Mouse (Mus musculus) gastrocnemius, postnatal 4 days (tissue): ENCODE measurements around the gene Plxnc1. TPM values are rescaled to one million over a fixed set of nuclear protein-coding genes. Genes with fewer than 3 reads are reported as not detected.

Source experiments
- DNase-seq, 2 experiments: peaks; one replicate each; pipeline ENCODE4 v3.0.0; 2021 to 2022; ENCODE audit warnings: low spot score in 2 of 2, mixed read lengths in 2 of 2
- total RNA-seq, 2 experiments: library from RNA; stranded (reverse); gene quantifications; 2 replicates each; pipeline ENCODE4 v1.2.3; 2021

Plxnc1 gene
- total RNA-seq, 2 experiments from 2014 or later: 4.2 to 4.6 TPM

GRCm38 (mm10) chr10:94827325-94827724 is 117.3 kb downstream of the Plxnc1 start:
- no peak for DNase-seq

GRCm38 (mm10) chr10:94826436-94826835 is 118.2 kb downstream of the Plxnc1 start:
- DNase-seq: no peak

DNA sequence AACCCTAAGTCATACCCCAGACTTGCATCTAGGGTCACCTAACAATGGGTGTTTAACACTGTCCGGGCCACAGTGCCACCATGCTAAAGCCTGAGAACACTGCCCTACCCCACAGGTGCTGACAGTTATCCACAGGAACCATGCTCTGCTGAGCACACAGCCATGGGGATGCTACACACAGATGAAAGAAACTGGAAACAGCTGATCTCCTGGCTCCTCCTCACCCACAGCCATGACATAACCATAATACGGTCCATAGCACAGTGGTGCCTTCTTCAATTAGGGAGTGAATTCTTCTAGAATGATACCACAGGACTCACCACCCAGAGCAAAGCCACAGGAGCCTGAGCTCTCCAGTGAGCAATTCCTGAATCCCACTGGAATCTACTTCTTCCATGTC is 118.7 kb downstream of the Plxnc1 start:
- DNase-seq: no peak

DNA sequence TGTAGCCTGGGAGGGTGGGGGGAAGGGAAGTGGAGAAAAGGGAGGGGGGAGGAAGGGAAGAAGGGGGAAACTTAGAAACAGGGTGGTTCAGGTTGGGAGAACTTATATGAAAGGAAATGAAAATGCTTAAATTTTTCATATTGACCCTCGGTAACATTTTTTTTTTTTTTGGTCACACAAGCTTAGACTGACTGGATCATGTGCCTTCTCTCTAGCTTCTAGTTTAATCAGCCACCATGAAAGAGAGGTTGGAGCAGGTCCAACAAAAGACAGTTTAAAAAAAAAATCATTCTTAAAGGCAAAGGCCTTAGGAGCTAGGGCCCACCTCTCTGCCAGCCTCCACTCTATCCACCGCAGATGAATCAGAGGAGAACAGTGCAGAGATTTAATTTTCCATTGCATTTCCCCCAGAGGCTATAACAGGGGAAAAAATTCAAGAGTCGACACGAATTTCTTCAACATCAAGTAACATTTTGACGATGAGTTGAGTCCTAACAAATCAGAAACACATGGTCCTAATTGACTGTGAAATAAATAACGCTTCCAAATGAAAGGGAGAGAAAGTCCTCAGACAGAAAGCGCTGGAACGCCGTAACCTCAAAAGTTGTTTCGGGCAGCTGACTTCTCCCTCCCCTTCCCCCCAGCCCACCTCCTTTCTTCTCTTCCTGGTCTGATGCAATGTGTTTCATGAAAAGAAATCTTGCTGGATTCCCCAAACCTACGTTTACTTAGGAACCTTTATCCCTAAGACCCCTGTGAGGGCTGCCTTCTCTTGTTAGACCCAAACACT is 120.5 kb downstream of the Plxnc1 start:
- no peak for DNase-seq

- DNase-seq: no peak
Observed at GRCm38 (mm10) chr10:94818781-94819665, 125.6 kb downstream of the Plxnc1 start.

- no peak for DNase-seq
Observed at GRCm38 (mm10) chr10:94818127-94818526, 126.5 kb downstream of the Plxnc1 start.

- no peak for DNase-seq
Observed at GRCm38 (mm10) chr10:94811907-94812851, 132.5 kb downstream of the Plxnc1 start.

- no peak for DNase-seq
Observed at GRCm38 (mm10) chr10:94809946-94810472, 134.6 kb downstream of the Plxnc1 start.

GRCm38 (mm10) chr10:94808275-94808674 is 136.4 kb downstream of the Plxnc1 start:
- no peak for DNase-seq

DNA sequence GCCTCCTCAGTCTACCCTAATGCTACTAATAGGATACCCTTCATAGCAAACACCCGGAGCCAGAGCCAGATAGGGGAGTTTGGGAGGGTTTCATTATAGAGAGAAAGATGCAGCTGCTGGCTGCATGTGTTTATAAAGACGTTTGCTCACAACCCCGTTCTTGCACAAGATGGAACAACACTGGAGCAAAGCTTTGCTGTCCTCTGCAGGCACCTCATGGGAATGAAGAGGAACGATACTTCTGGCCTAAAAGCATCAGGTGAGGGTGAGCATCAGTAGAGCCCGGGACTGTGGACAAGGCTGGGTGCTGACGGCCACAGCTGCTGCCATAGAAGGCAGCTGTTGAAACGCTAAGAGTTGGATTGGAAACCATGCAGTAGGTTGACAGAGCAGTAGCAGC is 137.3 kb downstream of the Plxnc1 start:
- DNase-seq: no peak

GRCm38 (mm10) chr10:94804909-94805220 is 139.8 kb downstream of the Plxnc1 start:
- no peak for DNase-seq

- no peak for DNase-seq
Observed at GRCm38 (mm10) chr10:94804029-94804908, 140.4 kb downstream of the Plxnc1 start.

DNA sequence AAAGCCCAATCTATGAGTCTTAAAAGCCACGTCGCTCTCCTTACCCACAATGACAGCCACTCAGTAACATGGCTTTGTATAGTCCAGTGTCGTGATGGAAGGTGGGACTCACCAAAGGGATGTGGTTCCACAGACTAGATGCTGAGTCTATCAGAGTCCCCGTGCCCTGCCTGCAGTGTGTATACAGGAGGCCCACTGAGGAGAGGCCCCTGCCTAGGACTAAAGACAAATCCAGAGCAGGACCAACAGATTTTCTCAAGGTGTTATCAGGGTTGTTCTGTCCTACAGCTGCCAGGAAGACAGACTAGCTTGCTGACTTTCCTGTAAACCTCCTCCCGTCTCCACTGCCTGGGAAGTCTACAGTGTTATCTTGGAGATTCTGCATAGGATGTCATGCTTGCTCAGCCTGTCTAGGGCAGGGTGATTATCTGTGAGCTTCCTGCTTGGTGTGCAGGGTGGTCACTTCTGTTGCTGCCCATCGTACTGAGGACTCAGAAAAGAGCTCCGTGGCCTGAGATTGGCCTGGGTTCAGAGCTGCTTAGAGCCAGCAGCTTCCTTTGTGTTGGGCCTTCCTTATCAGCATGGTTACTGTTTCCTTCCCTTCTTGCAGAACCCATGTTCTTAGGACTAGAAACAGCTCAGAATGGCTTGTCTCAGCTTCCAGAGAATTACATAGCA is 143.8 kb downstream of the Plxnc1 start:
- no peak for DNase-seq

DNA sequence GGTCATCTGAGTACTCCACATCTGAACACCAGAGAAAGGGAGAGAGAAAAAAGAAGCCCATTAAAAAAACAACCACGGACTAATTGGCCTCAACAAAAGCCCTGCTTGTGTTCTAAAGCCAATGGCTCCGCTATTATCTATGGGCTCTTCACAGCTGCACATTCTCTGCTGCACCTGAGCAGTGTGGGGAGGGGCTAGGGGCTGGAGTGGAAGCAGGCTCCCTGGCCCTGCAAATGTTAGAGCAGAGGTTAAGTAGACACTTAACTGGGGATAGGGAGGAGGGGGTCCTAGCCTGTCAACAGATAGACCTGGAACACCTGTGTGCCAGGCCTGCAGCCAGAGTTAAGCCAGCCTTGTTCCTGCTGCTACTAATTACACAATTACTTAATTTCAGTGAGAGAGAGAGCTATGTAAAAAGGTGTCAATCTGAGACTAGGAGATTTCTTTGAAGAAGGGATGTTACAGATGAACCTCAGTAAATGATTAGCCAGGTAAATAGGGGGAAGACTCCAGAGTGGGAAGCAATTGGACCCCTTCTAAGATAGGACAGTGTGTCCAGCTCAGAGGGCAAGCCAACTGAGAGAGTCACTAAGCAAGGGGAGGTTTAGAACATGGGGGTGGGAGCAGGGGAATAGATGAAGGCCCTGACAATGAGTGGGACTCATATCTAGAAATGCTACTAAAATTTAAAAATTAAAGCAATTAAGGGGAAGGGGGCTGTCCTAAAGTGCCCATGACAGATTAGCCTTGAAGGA is 145.0 kb downstream of the Plxnc1 start:
- no peak for DNase-seq

DNA sequence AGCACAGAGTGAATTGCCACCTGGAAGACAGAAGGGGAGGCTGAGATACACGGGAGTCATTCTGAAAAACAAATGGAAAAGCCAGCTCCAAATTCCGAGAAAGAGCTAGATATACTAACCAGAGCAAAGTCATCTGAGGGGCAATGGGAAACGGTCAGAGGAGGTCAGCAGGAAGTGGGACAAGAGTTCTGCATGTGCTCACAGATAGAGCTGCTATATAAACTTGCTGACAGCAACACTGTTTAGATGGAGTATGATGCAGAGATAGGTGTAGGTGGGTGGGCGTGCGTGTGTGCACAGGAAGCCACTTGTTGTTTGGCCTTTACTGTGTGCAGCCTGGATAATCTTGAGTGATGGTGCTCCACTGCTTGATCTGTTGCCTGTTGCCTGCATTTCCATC is 146.5 kb downstream of the Plxnc1 start:
- no peak for DNase-seq

GRCm38 (mm10) chr10:94794666-94795244 is 149.9 kb downstream of the Plxnc1 start:
- no peak for DNase-seq

- DNase-seq: no peak
Observed at GRCm38 (mm10) chr10:94793914-94794313, 150.7 kb downstream of the Plxnc1 start.

DNA sequence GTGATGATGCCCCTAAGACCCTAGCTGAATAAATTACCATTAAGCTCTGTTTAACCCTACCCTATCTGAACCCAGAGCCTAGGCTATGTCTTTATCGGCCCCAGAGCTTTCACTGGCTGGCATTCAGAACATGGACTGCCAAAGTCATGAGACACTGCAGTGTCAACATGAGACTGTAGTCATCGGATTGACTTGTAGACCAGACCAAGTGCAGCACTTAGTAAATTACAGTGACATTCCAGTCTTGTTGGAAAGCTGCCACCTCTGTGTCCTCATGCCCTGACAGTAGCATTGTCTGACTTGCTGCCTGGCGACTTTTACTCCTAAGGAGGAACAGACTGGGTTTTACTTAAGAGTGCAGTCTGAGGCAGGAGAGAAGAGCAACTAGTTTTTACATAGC is 155.4 kb downstream of the Plxnc1 start:
- no peak for DNase-seq
